Mouse (Mus musculus) midbrain, embryonic 15.5 days (tissue): Measurements from ENCODE around the gene Supt6. TPM values are rescaled to one million over a fixed set of nuclear protein-coding genes. Genes with fewer than 3 reads are reported as not detected.

Experiments used
- ATAC-seq: fragments of 200-750 bp; cut with Nextera tagmentation; replicated peaks from 2 replicates; pipeline ENCODE4 v1.8.0; 2017; ENCODE audit warnings: moderate TSS enrichment
- H3K27ac ChIP-seq: fragments of 300-500 bp; sonication (generic); 2 replicates; pipeline ENCODE4 v1.5.1; 2015; ENCODE audit warnings: mild to moderate bottlenecking, inconsistent platforms
- H3K27me3 ChIP-seq: fragments of 300-500 bp; sonication (generic); replicated peaks from 2 replicates; pipeline ENCODE4 v1.6.1; 2015; ENCODE audit warnings: inconsistent platforms
- H3K36me3 ChIP-seq: fragments of 300-500 bp; sonication (generic); replicated peaks from 2 replicates; pipeline ENCODE4 v1.6.1; 2015; ENCODE audit warnings: inconsistent platforms
- H3K4me1 ChIP-seq: fragments of 300-500 bp; sonication (generic); 2 replicates; pipeline ENCODE4 v1.6.1; 2015; ENCODE audit warnings: inconsistent platforms
- H3K4me2 ChIP-seq: fragments of 300-500 bp; sonication (generic); 2 replicates; pipeline ENCODE4 v1.6.1; 2015; ENCODE audit warnings: inconsistent platforms, mild to moderate bottlenecking, moderate library complexity
- H3K4me3 ChIP-seq: fragments of 300-500 bp; sonication (generic); 2 replicates; pipeline ENCODE4 v1.5.1; 2015; ENCODE audit warnings: mild to moderate bottlenecking, inconsistent platforms
- H3K9ac ChIP-seq: fragments of 300-500 bp; sonication (generic); 2 replicates; pipeline ENCODE4 v1.6.1; 2015; ENCODE audit warnings: mild to moderate bottlenecking, inconsistent platforms
- H3K9me3 ChIP-seq: fragments of 300-500 bp; sonication (generic); 2 replicates; pipeline ENCODE4 v1.6.1; 2016; ENCODE audit warnings: inconsistent platforms
- WGBS: fragments of 180-500 bp; shearing (Covaris S2); methylation state at CpG from one replicate; pipeline ENCODE4 v1.1.7; 2015; ENCODE audit warnings: mixed read lengths; 5-methylcytosine and 5-hydroxymethylcytosine counted together
- polyA plus RNA-seq: library from polyadenylated mRNA; unstranded; fragments of >200 nt; fragmentation: Nextera tagmentation; extraction: Ambion mirVana; gene quantifications from 2 replicates; pipeline ENCODE4 v1.2.1, GENCODE M21; 2015

The Supt6 gene
- polyA plus RNA-seq, 1 experiment from 2014 or later, result 31.7 TPM

- Histone ChIP-seq H3K9me3 (no peaks in the 10 kb centered on the region), H3K9ac (no peak overlapping the region), H3K4me3 (no peak overlapping the region), H3K4me1 (no peaks in the 10 kb centered on the region), H3K36me3 (peaks cover 84% of the 10 kb centered on the region), H3K27ac (no peak overlapping the region), H3K4me2 (no peak overlapping the region), H3K27me3 (no peaks in the 10 kb centered on the region)
- no peak for ATAC-seq
- WGBS, result 79% methylated on average over 5 of the region's 5 CpGs
Observed at GRCm38 (mm10) chr11:78211513-78211912, 34.3 kb downstream of the Supt6 start.

- WGBS, result 84% methylated on average over 7 of the region's 7 CpGs
- Histone ChIP-seq H3K9me3 (no peaks in the 10 kb centered on the region), H3K4me2 (no peak overlapping the region), H3K4me1 (no peaks in the 10 kb centered on the region), H3K27ac (no peak overlapping the region), H3K9ac (no peak overlapping the region), H3K27me3 (no peaks in the 10 kb centered on the region), H3K36me3 (peaks cover 82% of the 10 kb centered on the region), H3K4me3 (no peak overlapping the region)
- ATAC-seq, result no peak
Observed at GRCm38 (mm10) chr11:78210615-78211014, 35.2 kb downstream of the Supt6 start.

- no peak overlapping the region for H3K27ac ChIP-seq
- no peak overlapping the region for H3K9ac ChIP-seq
- H3K36me3 ChIP-seq, result peaks cover 78% of the 10 kb centered on the region
- no peaks in the 10 kb centered on the region for H3K9me3 ChIP-seq
- no peak for ATAC-seq
- H3K4me1 ChIP-seq, result no peaks in the 10 kb centered on the region
- no peak overlapping the region for H3K4me3 ChIP-seq
- H3K27me3 ChIP-seq, result no peaks in the 10 kb centered on the region
- 96% methylated on average over 6 of the region's 6 CpGs for WGBS
- no peak overlapping the region for H3K4me2 ChIP-seq
Observed at GRCm38 (mm10) chr11:78209886-78210285, 35.9 kb downstream of the Supt6 start.

GRCm38 (mm10) chr11:78207190-78207589 lies 38.6 kb downstream of the Supt6 start:
- Histone ChIP-seq H3K27ac (no peak overlapping the region), H3K27me3 (no peaks in the 10 kb centered on the region), H3K4me2 (no peak overlapping the region), H3K36me3 (peaks cover 60% of the 10 kb centered on the region), H3K4me3 (no peak overlapping the region), H3K4me1 (no peaks in the 10 kb centered on the region), H3K9me3 (no peaks in the 10 kb centered on the region), H3K9ac (no peak overlapping the region)
- WGBS, result 89% methylated on average over 7 of the region's 7 CpGs
- no peak for ATAC-seq

- ATAC-seq, result no peak
- Histone ChIP-seq H3K4me2 (no peak overlapping the region), H3K27ac (0 out of 2 replicates have a peak overlapping the region, but pooled peaks have one; percentile 8), H3K36me3 (peaks cover 48% of the 10 kb centered on the region), H3K9ac (no peak overlapping the region), H3K4me1 (no peaks in the 10 kb centered on the region), H3K9me3 (no peaks in the 10 kb centered on the region), H3K4me3 (no peak overlapping the region), H3K27me3 (no peaks in the 10 kb centered on the region)
- 74% methylated on average over 13 of the region's 13 CpGs for WGBS
Observed at GRCm38 (mm10) chr11:78205361-78206206, 40.2 kb downstream of the Supt6 start.

GRCm38 (mm10) chr11:78204287-78204686 lies 41.5 kb downstream of the Supt6 start:
- Histone ChIP-seq H3K9ac (no peak overlapping the region), H3K4me2 (no peak overlapping the region), H3K27me3 (no peaks in the 10 kb centered on the region), H3K4me3 (no peak overlapping the region), H3K27ac (no peak overlapping the region), H3K36me3 (peaks cover 35% of the 10 kb centered on the region), H3K4me1 (no peaks in the 10 kb centered on the region), H3K9me3 (no peaks in the 10 kb centered on the region)
- no peak for ATAC-seq
- WGBS, result 70% methylated on average over 6 of the region's 6 CpGs

GRCm38 (mm10) chr11:78202372-78202771 lies 43.4 kb downstream of the Supt6 start:
- Histone ChIP-seq H3K9me3 (no peaks in the 10 kb centered on the region), H3K36me3 (peaks cover 20% of the 10 kb centered on the region), H3K27me3 (no peaks in the 10 kb centered on the region), H3K27ac (no peak overlapping the region), H3K4me1 (no peaks in the 10 kb centered on the region), H3K4me3 (no peak overlapping the region), H3K9ac (no peak overlapping the region), H3K4me2 (no peak overlapping the region)
- WGBS, result 91% methylated on average over 3 of the region's 3 CpGs
- ATAC-seq, result no peak

GRCm38 (mm10) chr11:78195101-78195863 lies 50.5 kb downstream of the Supt6 start:
- H3K9me3 ChIP-seq, result no peaks in the 10 kb centered on the region
- 61% methylated on average over 23 of the region's 23 CpGs for WGBS
- no peak overlapping the region for H3K9ac ChIP-seq
- no peak overlapping the region for H3K27ac ChIP-seq
- H3K4me3 ChIP-seq, result peak overlapping the region; percentile 27
- peak overlapping the region; percentile 42 for H3K4me2 ChIP-seq
- no peaks in the 10 kb centered on the region for H3K27me3 ChIP-seq
- peaks cover 10% of the 10 kb centered on the region for H3K4me1 ChIP-seq
- ATAC-seq, result no peak
- peaks cover 17% of the 10 kb centered on the region for H3K36me3 ChIP-seq

GRCm38 (mm10) chr11:78194411-78195100 lies 51.2 kb downstream of the Supt6 start:
- H3K9ac ChIP-seq, result no peak overlapping the region
- H3K4me1 ChIP-seq, result peaks cover 18% of the 10 kb centered on the region
- WGBS, result 3% methylated on average over 30 of the region's 30 CpGs
- H3K9me3 ChIP-seq, result no peaks in the 10 kb centered on the region
- peak overlapping the region; percentile 42 for H3K4me2 ChIP-seq
- no peak for ATAC-seq
- no peaks in the 10 kb centered on the region for H3K27me3 ChIP-seq
- H3K27ac ChIP-seq, result no peak overlapping the region
- H3K4me3 ChIP-seq, result peak overlapping the region; percentile 27
- peaks cover 17% of the 10 kb centered on the region for H3K36me3 ChIP-seq

- no peak within 1 kb of the TSS for H3K4me3 ChIP-seq
Observed at GRCm38 (mm10) chr11:78193113-78193512, 52.7 kb downstream of the Supt6 start, which contains the start of gene Proca1. Gene Proca1 (plus strand): TSS chr11:78193392.

GRCm38 (mm10) chr11:78190041-78190440 lies 55.7 kb downstream of the Supt6 start:
- Histone ChIP-seq H3K9me3 (no peaks in the 10 kb centered on the region), H3K27ac (peak overlapping the region; percentile 91), H3K36me3 (peaks cover 17% of the 10 kb centered on the region), H3K4me2 (peak overlapping the region; percentile 68), H3K9ac (no peak overlapping the region), H3K4me3 (peak overlapping the region; percentile 69), H3K27me3 (no peaks in the 10 kb centered on the region), H3K4me1 (peaks cover 27% of the 10 kb centered on the region)
- 80% methylated on average over 6 of the region's 6 CpGs for WGBS
- no peak for ATAC-seq

More at GRCm38 (mm10) chr11:78193113-78193512, 52.7 kb downstream of the Supt6 start, which contains the start of gene Proca1:
- Histone ChIP-seq H3K36me3 (peaks cover 17% of the 10 kb centered on the region), H3K9me3 (no peaks in the 10 kb centered on the region), H3K4me1 (peaks cover 22% of the 10 kb centered on the region), H3K27ac (no peak within 1 kb of the TSS), H3K9ac (no peak within 1 kb of the TSS), H3K4me2 (no peak within 1 kb of the TSS), H3K27me3 (no peaks in the 10 kb centered on the region)
- ATAC-seq, result no peak
- WGBS, result 91% methylated on average over 1 of the region's 1 CpGs
